Mouse (Mus musculus) limb, embryonic 11.5 days (tissue): ENCODE measurements around the gene Galns. TPM values are rescaled to one million over a fixed set of nuclear protein-coding genes. Genes with fewer than 3 reads are reported as not detected.

Experiments used
- ATAC-seq: fragments of 200-750 bp; cut with Nextera tagmentation; 2 replicates; pipeline ENCODE4 v1.8.0; 2017; ENCODE audit warnings: low read depth; ENCODE audit not compliant: insufficient number of reproducible peaks, low FRiP score, low TSS enrichment
- DNase-seq: peaks from one replicate; pipeline ENCODE4 v3.0.0-alpha.2; 2015; ENCODE audit warnings: low spot score
- H3K27ac ChIP-seq: fragments of 300-500 bp; sonication (generic); replicated peaks from 2 replicates; pipeline ENCODE4 v1.5.1; 2014; ENCODE audit warnings: low read depth, mild to moderate bottlenecking, low read length
- H3K27me3 ChIP-seq: fragments of 300-500 bp; sonication (generic); 2 replicates; pipeline ENCODE4 v1.6.1; 2014; ENCODE audit warnings: mild to moderate bottlenecking, low read length, mixed read lengths; ENCODE audit not compliant: control insufficient read depth, insufficient read depth
- H3K36me3 ChIP-seq: fragments of 300-500 bp; sonication (generic); 2 replicates; pipeline ENCODE4 v1.6.1; 2014; ENCODE audit warnings: mild to moderate bottlenecking, low read length, moderate library complexity, mixed read lengths; ENCODE audit not compliant: control insufficient read depth, insufficient read depth
- H3K4me1 ChIP-seq: fragments of 300-500 bp; sonication (generic); 2 replicates; pipeline ENCODE4 v1.6.1; 2014; ENCODE audit warnings: low read length, mixed read lengths; ENCODE audit not compliant: control insufficient read depth, insufficient read depth
- H3K4me2 ChIP-seq: fragments of 300-500 bp; sonication (generic); 2 replicates; pipeline ENCODE4 v1.6.1; 2014; ENCODE audit warnings: low read depth, mild to moderate bottlenecking, moderate library complexity; ENCODE audit not compliant: severe bottlenecking
- H3K4me3 ChIP-seq: fragments of 300-500 bp; sonication (generic); 2 replicates; pipeline ENCODE4 v1.5.1; 2014; ENCODE audit warnings: low read depth, low read length
- H3K9ac ChIP-seq: fragments of 300-500 bp; sonication (generic); 2 replicates; pipeline ENCODE4 v1.6.1; 2014; ENCODE audit warnings: mild to moderate bottlenecking, low read length
- H3K9me3 ChIP-seq: fragments of 300-500 bp; sonication (generic); 2 replicates; pipeline ENCODE4 v1.6.1; 2016; ENCODE audit warnings: low read length; ENCODE audit not compliant: control insufficient read depth
- WGBS: fragments of 180-500 bp; shearing (Covaris S2); extraction: QIAGEN DNeasy Blood & Tissue Kit; methylation state at CpG from one replicate; pipeline ENCODE4 v1.1.7; 2014; 5-methylcytosine and 5-hydroxymethylcytosine counted together
- polyA plus RNA-seq: library from polyadenylated mRNA; unstranded; fragments of >200 nt; fragmentation: Nextera tagmentation; extraction: Ambion mirVana; gene quantifications from 2 replicates; pipeline ENCODE4 v1.2.1, GENCODE M21; 2014

The Galns gene
- polyA plus RNA-seq, 1 experiment from 2014 or later = 5.2 TPM

- ATAC-seq (no peak), DNase-seq (no peak)
- Histone ChIP-seq H3K36me3 (peaks cover 33% of the 10 kb centered on the region), H3K4me3 (no peak overlapping the region), H3K4me1 (peaks cover 32% of the 10 kb centered on the region), H3K9ac (no peak overlapping the region), H3K27ac (no peak overlapping the region), H3K4me2 (no peak overlapping the region), H3K27me3 (no peaks in the 10 kb centered on the region), H3K9me3 (no peaks in the 10 kb centered on the region)
- WGBS = 91% methylated on average over 3 of the region's 3 CpGs
These were observed 38.5 kb downstream of the Galns start for GRCm38 (mm10) chr8:122572751-122573150.

- Histone ChIP-seq H3K9ac (no peak overlapping the region), H3K4me1 (peaks cover 31% of the 10 kb centered on the region), H3K4me3 (no peak overlapping the region), H3K27ac (no peak overlapping the region), H3K4me2 (no peak overlapping the region), H3K9me3 (no peaks in the 10 kb centered on the region), H3K36me3 (peaks cover 33% of the 10 kb centered on the region), H3K27me3 (no peaks in the 10 kb centered on the region)
- 94% methylated on average over 17 of the region's 17 CpGs for WGBS
- DNase-seq (no peak), ATAC-seq (no peak)
These were observed 39.5 kb downstream of the Galns start for GRCm38 (mm10) chr8:122571750-122572267.

GRCm38 (mm10) chr8:122571153-122571552 lies 40.1 kb downstream of the Galns start:
- no peak overlapping the region for H3K4me2 ChIP-seq
- no peak for DNase-seq
- no peaks in the 10 kb centered on the region for H3K27me3 ChIP-seq
- no peak overlapping the region for H3K9ac ChIP-seq
- no peaks in the 10 kb centered on the region for H3K9me3 ChIP-seq
- H3K27ac ChIP-seq = no peak overlapping the region
- no peak overlapping the region for H3K4me3 ChIP-seq
- peaks cover 29% of the 10 kb centered on the region for H3K4me1 ChIP-seq
- H3K36me3 ChIP-seq = peaks cover 33% of the 10 kb centered on the region
- WGBS = 91% methylated on average over 11 of the region's 11 CpGs
- ATAC-seq = no peak

GRCm38 (mm10) chr8:122569996-122570395 lies 41.3 kb downstream of the Galns start:
- Histone ChIP-seq H3K27ac (no peak overlapping the region), H3K36me3 (peaks cover 33% of the 10 kb centered on the region), H3K27me3 (no peaks in the 10 kb centered on the region), H3K4me2 (no peak overlapping the region), H3K4me1 (peaks cover 19% of the 10 kb centered on the region), H3K9ac (no peak overlapping the region), H3K4me3 (no peak overlapping the region), H3K9me3 (no peaks in the 10 kb centered on the region)
- WGBS = 96% methylated on average over 16 of the region's 16 CpGs
- DNase-seq (no peak), ATAC-seq (no peak)

- Histone ChIP-seq H3K36me3 (peaks cover 33% of the 10 kb centered on the region), H3K4me1 (peaks cover 14% of the 10 kb centered on the region), H3K9ac (peak overlapping the region; percentile 86), H3K27me3 (no peaks in the 10 kb centered on the region), H3K4me2 (peak overlapping the region; percentile 87), H3K27ac (no peak overlapping the region), H3K4me3 (peak overlapping the region; percentile 83), H3K9me3 (no peaks in the 10 kb centered on the region)
- WGBS = 81% methylated on average over 9 of the region's 9 CpGs
- ATAC-seq = no peak
- DNase-seq = no peak
These were observed 41.9 kb downstream of the Galns start for GRCm38 (mm10) chr8:122569329-122569728.

GRCm38 (mm10) chr8:122568881-122569309 lies 42.4 kb downstream of the Galns start:
- ATAC-seq = no peak
- H3K9ac ChIP-seq = peak overlapping the region; percentile 86
- no peak for DNase-seq
- 20% methylated on average over 10 of the region's 10 CpGs for WGBS
- H3K9me3 ChIP-seq = no peaks in the 10 kb centered on the region
- H3K4me3 ChIP-seq = peak overlapping the region; percentile 83
- H3K36me3 ChIP-seq = peaks cover 33% of the 10 kb centered on the region
- peak overlapping the region; percentile 87 for H3K4me2 ChIP-seq
- H3K4me1 ChIP-seq = peaks cover 14% of the 10 kb centered on the region
- no peak overlapping the region for H3K27ac ChIP-seq
- H3K27me3 ChIP-seq = no peaks in the 10 kb centered on the region

GRCm38 (mm10) chr8:122568109-122568504 lies 43.2 kb downstream of the Galns start:
- Histone ChIP-seq H3K9ac (peak overlapping the region; percentile 86), H3K36me3 (peaks cover 31% of the 10 kb centered on the region), H3K4me1 (peaks cover 14% of the 10 kb centered on the region), H3K27ac (peak overlapping the region; percentile 78), H3K4me2 (peak overlapping the region; percentile 87), H3K27me3 (no peaks in the 10 kb centered on the region), H3K9me3 (no peaks in the 10 kb centered on the region), H3K4me3 (peak overlapping the region; percentile 83)
- ATAC-seq = peak; percentile 42
- no peak for DNase-seq
- under 1% methylated on average over 34 of the region's 34 CpGs for WGBS

- H3K4me2 ChIP-seq = peak within 1 kb of the TSS; percentile 87
- ATAC-seq = peak; percentile 92
- WGBS = under 1% methylated on average over 60 of the region's 62 CpGs
- H3K4me3 ChIP-seq = peak within 1 kb of the TSS; percentile 83
- DNase-seq = peak; percentile 97
- peak within 1 kb of the TSS; percentile 78 for H3K27ac ChIP-seq
- H3K27me3 ChIP-seq = no peaks in the 10 kb centered on the region
- H3K4me1 ChIP-seq = peaks cover 14% of the 10 kb centered on the region
- H3K36me3 ChIP-seq = peaks cover 28% of the 10 kb centered on the region
- H3K9me3 ChIP-seq = no peaks in the 10 kb centered on the region
- peak within 1 kb of the TSS; percentile 86 for H3K9ac ChIP-seq
These were observed 43.7 kb downstream of the Galns start, which contains the start of gene Cdt1 for GRCm38 (mm10) chr8:122567361-122568108. Gene Cdt1 (plus strand): TSS chr8:122568015.
